Mouse (Mus musculus) embryo, embryonic 9.5 days (tissue): ENCODE data around the gene Ubtf.

Experiments used
- DNase-seq: peaks from one replicate; pipeline ENCODE4 v3.0.0-alpha.2; 2017; ENCODE audit errors: extremely low spot score

Ubtf gene

GRCm38 (mm10) chr11:102263211-102263610, 56.3 kb downstream of the Ubtf start:
- no peak for DNase-seq

GRCm38 (mm10) chr11:102258521-102258920, 61.0 kb downstream of the Ubtf start:
- no peak for DNase-seq

GRCm38 (mm10) chr11:102258095-102258494, 61.4 kb downstream of the Ubtf start:
- no peak for DNase-seq

- peak; percentile 38 for DNase-seq
Measured at GRCm38 (mm10) chr11:102257514-102257913, 62.0 kb downstream of the Ubtf start.
